Mouse (Mus musculus) adrenal gland, postnatal 10 days (tissue): Measurements from ENCODE around the gene Gm49661. TPM values are rescaled to one million over a fixed set of nuclear protein-coding genes. Genes with fewer than 3 reads are reported as not detected.

Experiments used
- DNase-seq: peaks from one replicate; pipeline ENCODE4 v3.0.0; 2021; ENCODE audit warnings: mixed read lengths
- total RNA-seq, 2 experiments: library from RNA; stranded (reverse); gene quantifications; 2 replicates each; pipeline ENCODE4 v1.2.3; 2021

The Gm49661 gene
- total RNA-seq, 2 experiments from 2014 or later: 1.1 TPM; not detected in 1

- peak; percentile 35 for DNase-seq
Observed at GRCm38 (mm10) chr8:84967532-84968304, 1.5 kb downstream of the Gm49661 start.

- peak; percentile 58 for DNase-seq
Observed at GRCm38 (mm10) chr8:84966603-84967002, 2.6 kb downstream of the Gm49661 start.

- peak; percentile 95 for DNase-seq
Observed at GRCm38 (mm10) chr8:84965731-84966291, 3.4 kb downstream of the Gm49661 start.

GRCm38 (mm10) chr8:84963952-84964351 is 5.3 kb downstream of the Gm49661 start:
- no peak for DNase-seq

- DNase-seq: peak; percentile 77
Observed at GRCm38 (mm10) chr8:84959811-84960210, 9.4 kb downstream of the Gm49661 start.

GRCm38 (mm10) chr8:84956768-84957167 is 12.5 kb downstream of the Gm49661 start:
- peak; percentile 82 for DNase-seq

- DNase-seq: peak; percentile 82
Observed at GRCm38 (mm10) chr8:84952612-84953255, 16.5 kb downstream of the Gm49661 start.

GRCm38 (mm10) chr8:84949753-84950152 is 19.5 kb downstream of the Gm49661 start:
- DNase-seq: no peak

- DNase-seq: peak; percentile 73
Observed at GRCm38 (mm10) chr8:84947241-84947545, 22.0 kb downstream of the Gm49661 start.

- no peak for DNase-seq
Observed at GRCm38 (mm10) chr8:84946528-84947240, 22.5 kb downstream of the Gm49661 start, which contains the start of gene Rtbdn. Rtbdn (plus strand) TSS chr8:84946991.

- DNase-seq: no peak
Observed at GRCm38 (mm10) chr8:84945633-84946527, 23.4 kb downstream of the Gm49661 start.

GRCm38 (mm10) chr8:84945235-84945632 is 24.0 kb downstream of the Gm49661 start:
- DNase-seq: no peak

- DNase-seq: peak; percentile 52
Observed at GRCm38 (mm10) chr8:84944478-84945160, 24.6 kb downstream of the Gm49661 start.

GRCm38 (mm10) chr8:84943699-84944098 is 25.5 kb downstream of the Gm49661 start:
- DNase-seq: no peak

GRCm38 (mm10) chr8:84937620-84938485 is 31.4 kb downstream of the Gm49661 start:
- no peak for DNase-seq

GRCm38 (mm10) chr8:84936962-84937546 is 32.2 kb downstream of the Gm49661 start, which contains the start of gene Mast1:
Mast1 (minus strand) TSS chr8:84937359.
- DNase-seq: peak; percentile 84

GRCm38 (mm10) chr8:84936041-84936961 is 32.9 kb downstream of the Gm49661 start:
- DNase-seq: no peak

GRCm38 (mm10) chr8:84935489-84935888 is 33.7 kb downstream of the Gm49661 start:
- DNase-seq: no peak
